Mouse (Mus musculus) liver, postnatal 0 days (tissue): ENCODE measurements around the gene Lipt1.

Experiments
- CTCF ChIP-seq: sonication (generic); IDR thresholded peaks from 2 replicates; pipeline ENCODE4 v1.5.1; 2016; ENCODE audit warnings: antibody characterized with exemption, low read depth
- EP300 ChIP-seq: IDR thresholded peaks from 2 replicates; pipeline ENCODE4 v1.6.1; 2016; ENCODE audit warnings: antibody characterized with exemption, low read depth, mild to moderate bottlenecking

GRCm38 (mm10) chr1:37846878-37847277, 24.7 kb upstream of the Lipt1 start:
- TF ChIP-seq EP300 (no peak), CTCF (no peak)
